Mouse (Mus musculus) c-Kit-positive CD71-positive TER-119-positive erythroid progenitor cells, embryonic 14.5 days (primary cell): ENCODE results near the gene Nup62cl.

Experiments used
- DNase-seq: peaks from one replicate; pipeline ENCODE4 v3.0.0-alpha.2; 2013; ENCODE audit warnings: low spot score

The Nup62cl gene

DNA sequence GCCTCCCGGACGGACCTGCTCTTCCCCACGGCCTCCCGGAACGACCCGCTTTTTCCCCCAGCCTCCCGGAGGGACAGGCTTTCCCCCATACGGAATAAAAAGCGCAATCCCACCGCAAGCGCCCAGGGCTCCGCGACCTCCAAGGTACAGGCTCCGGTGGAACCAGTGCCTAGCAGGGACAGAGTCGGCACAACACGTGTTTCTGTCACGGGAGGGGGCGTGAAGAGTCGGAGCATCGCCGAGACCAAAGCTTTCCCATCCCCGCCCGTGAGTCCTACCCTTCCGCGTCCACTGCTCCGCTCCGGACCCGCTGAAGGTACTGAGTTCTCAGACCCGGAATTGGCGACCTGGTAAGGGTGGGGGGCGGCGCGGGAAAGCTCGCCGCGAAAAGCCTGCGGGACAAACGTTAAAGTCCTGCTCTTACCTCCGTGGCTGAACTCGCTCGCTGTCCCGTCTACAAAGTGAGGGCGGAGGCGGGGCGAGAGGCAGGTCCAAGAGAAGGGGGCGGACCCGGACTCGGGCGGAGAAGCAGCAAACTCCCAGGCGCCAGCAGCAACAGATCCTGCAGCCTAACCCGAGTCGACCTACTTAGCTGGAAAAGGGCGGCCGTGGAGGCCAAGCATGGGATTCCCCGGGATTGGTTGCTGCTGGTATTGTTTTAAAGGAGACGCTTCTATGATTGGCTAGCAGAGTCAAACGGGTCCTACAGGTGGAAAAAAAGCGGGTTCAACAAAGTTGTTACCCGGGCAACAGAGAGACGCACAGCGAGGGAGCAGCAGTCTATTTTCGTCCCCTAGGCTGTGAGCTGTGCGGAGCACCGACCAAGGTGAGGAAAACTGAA lies at the start of gene Nup62cl, which contains the start of gene Pih1h3b:
Gene Nup62cl, minus strand, starts transcription at position 578 of the 841 bp plus-strand sequence.
Gene Pih1h3b, plus strand, starts transcription at position 745 of the 841 bp plus-strand sequence.
- peak; percentile 10 for DNase-seq

DNA sequence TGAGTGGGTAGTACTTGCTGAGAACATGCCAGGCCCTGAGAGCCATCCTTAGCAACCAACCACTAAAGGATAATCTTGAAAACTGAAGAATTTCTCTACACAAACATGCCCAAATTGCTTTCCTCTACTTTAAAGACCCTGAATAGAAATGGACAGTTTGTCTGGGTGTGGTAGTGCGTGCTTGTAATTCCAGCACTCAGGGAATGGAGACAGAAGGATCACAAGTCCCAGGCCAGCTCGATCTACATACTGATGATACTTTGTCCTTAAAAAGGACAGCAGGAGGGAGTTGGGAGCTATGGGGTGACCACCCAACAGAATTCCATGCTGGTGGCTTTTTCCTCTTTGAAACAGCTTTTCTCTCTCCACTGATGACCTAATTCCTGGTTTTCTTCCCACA lies 31.6 kb upstream of the Nup62cl start:
- DNase-seq: no peak

DNA sequence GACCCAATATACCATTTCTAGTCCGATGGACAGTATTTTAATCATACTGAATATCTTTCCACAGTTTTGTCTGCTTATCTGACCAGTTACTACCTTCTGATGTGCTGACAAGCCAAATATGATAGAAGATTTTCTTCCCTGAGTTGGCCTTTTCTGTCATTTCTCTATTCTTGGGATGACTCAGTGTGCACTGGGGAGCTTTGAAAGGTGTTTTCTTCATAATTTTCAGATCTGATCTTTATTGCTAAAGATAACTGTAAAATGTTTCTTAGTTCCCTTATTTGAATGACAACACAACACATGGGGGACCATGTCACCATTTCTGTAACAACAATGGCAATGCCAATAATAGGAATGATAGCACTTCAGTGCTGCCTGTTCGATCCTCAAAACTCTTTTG lies 20.0 kb upstream of the Nup62cl start:
- no peak for DNase-seq

DNA sequence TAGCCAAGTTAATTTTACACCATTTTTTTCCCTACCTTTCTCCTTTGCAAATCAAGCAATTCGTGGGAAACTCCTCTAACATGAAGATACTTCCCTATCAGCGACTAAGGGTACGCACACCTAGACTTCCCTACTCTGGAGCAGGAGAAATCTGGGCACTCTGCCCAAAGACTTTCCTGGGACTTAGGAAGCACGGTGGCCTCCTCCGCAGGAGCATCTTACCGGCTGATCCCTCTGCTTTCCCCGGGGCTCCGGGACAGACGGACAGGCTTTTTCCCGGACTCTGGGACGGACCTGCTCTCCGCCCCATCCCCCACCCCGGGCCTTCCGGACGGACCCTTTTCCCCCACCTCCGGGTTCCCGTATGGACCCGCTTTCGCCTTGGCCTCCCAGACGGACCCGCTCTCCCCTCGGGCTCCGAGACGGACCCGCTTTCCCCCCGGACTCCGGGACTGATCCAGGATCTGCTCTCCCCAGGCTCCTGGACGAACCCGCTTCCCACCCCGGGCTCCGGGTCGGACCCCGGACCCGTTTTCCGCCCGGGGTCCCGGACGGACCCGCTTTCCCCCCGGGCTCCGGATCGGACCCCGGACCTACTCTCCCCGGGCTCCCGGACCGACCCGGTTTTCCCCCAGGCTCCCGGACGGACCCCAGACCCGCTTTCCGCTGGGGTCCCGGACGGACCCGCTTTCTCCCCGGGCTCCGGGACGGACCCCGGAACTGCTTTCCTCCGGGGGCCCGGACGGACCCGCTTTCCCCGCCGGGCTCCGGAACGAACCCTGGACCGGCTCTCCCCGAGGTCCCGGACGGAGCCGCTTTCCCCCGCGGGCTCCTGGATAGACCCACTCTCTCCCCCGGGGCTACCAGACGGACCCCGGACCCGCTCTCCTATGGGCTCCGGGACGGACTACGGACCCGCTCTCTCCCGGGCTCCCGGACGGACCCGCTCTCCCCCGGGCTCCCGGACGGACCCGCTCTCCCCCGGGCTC lies 1.3 kb downstream of the Nup62cl start:
- DNase-seq: no peak

DNA sequence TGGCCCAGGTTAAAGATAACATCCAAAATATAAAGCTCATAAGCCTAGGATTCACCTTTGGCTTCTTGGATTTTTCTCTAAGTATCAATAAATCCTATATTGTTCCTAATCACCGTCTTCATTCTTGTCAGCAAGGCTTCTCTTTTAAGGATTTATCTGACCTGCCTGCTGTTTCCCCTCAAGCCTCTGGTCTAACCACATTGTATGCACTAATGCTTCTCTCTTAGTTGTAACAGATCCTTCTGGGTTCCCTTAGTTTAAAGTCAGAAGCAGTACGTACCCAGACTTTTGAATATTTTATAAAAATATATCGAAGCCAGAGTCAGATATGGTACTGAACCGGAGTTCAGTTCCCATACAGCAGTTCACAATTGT lies 63.8 kb downstream of the Nup62cl start:
- no peak for DNase-seq

DNA sequence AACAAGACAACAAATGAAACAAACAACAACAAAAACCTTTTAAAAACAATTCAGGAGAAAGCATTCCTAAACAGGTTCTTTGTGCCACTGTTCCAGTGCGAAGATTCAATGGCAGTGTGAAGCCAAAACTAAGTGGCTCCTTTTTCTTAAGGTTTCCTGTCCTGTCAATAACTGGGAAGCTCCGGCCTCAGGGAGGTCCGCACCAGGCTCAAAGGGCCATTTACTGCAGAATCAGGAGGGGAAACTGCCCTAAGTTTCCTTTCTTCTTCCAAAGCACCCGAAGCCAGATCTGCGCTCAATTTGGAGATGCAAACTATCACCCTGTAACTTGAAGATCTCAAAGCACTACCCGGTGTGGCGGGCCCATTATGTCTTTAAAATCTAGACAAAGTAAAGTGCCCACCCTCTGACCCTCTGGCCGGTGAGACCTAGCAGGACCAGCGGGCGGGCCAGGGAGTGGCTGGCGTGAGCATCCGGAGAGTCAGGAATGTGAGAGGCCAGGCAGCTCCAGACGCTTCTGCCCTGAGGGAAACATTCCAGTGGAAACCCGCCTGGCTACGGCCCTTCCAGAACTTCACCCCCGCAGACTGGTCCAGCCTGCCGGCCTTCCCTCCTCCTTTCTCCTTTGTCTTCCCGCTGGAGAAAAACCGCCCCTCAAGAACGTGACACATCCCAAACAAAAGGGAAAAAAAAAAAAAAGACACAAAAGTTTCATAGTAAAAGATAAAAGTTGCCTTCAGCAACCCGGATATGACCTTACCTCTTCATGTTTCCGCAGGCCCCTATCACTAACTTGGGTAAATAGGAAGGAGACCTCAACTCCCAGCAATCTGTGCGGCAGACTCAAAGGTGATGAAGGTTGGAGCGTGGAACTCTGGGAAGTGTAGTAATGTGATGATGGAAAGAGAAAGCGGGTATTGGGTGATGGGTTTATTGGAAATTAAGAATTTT lies 64.5 kb downstream of the Nup62cl start, which contains the start of gene Rbm41:
Gene Rbm41, minus strand, starts transcription at position 856 of the 951 bp plus-strand sequence.
- peak; percentile 39 for DNase-seq

DNA sequence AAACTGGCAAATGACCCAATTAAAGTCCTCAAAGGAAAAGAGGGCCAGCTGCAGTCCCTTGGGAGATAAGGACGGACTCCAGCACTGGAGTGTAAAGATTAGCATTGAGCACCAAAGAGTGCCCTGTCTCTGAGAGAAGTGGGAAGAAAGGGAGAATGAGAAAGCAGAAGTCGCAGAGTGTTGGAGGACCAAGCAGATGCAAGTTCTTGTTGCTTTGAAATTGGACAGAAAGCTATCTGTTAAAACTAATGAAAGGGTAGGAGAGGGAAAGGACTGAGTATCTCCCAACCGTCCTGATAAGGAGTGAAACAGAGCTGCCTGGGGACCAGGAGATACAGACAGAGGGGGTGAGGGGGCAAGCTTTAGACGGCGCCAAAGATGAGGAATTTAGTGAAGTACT lies 80.4 kb downstream of the Nup62cl start:
- DNase-seq: peak; percentile 22
